Mouse (Mus musculus): ENCODE data around the gene Astl.

DNA sequence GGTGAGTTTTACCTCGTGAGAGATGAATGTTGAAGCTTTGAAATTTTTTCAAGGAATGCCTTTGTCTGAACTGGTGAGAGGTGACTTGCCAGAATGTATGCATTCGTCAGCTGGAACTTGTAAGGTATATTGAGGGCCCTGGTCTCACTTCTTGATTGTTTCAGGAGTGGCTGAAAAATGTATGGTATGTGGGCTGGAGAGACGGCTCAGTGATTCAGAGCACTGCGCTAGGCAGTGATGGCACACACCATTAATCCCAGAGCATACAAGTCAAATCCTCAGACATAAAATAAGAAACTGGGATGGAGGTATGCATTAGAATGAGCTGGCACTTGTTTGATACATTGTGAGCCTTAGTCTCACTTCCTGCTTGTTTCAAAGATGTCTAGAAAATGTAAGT is 46.2 kb upstream of the Astl start:
- TF ChIP-seq POLR2A (IDR thresholded peaks at IDR 0.05; ENCODE audit: borderline replicate concordance, insufficient read depth, low read length) (no peak), CTCF (IDR thresholded peaks at IDR 0.05; ENCODE audit: borderline replicate concordance, insufficient read depth, low read depth, low read length) (no peak)

Measured in cerebellum, adult 2 months (tissue).